Mouse (Mus musculus) neural tube, embryonic 10.5 days (tissue): ENCODE measurements around the gene Pakap.
A peak's percentile ranks its signal among the peaks of the same experiment; 100 is the strongest.
"Not testable (repeated sequence)": the region's sequence is repeated elsewhere in the genome, so short reads cannot be mapped to it uniquely, and the experiment has no call there.

Source experiments
- DNase-seq: peaks from one replicate; pipeline ENCODE4 v3.0.0-alpha.2; 2017; ENCODE audit warnings: low spot score; ENCODE audit errors: extremely low spot score

Gene Pakap

DNA sequence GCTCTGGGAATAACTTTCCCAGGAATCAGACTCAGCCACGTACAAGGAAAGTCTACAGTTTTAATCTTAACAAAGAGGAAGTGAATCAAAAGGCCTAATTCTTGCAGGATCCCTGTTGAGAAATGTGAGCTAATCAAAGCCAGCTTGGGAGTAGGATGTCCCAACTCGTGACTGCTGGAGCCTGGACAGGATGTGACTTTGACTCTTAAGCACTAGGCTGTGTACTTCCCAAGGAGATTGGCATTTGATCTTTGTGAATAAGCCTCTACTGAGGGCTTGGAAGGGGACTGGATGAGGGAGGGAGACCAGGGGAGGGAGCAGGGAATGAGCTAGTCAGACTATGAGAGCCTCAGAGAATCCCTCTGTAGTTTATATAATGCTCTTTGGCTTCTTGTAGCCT lies 298.1 kb downstream of the Pakap start:
- DNase-seq = no peak

- no peak for DNase-seq
Observed at GRCm38 (mm10) chr4:57866990-57867389, 299.0 kb downstream of the Pakap start.

GRCm38 (mm10) chr4:57867454-57867853 lies 299.5 kb downstream of the Pakap start:
- DNase-seq = no peak

DNA sequence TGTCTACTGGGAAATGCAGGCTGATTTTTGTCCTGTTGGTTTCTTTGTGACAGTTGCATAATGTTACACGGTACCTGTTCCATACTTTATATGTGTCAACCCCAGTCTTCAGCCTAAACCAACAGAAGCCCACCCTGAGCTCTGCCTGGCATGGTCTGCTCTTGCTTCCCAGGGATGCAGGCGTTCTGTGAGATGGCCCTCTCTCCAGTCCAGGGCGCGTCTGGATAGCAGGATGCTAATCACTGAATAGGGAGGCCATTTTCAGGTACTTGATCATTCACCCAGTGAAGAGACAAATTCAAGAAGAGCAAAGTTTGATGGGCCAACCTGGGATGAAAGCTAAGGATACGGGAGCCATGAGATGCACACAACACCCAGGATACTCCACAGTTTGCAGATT lies 311.2 kb downstream of the Pakap start:
- no peak for DNase-seq

DNA sequence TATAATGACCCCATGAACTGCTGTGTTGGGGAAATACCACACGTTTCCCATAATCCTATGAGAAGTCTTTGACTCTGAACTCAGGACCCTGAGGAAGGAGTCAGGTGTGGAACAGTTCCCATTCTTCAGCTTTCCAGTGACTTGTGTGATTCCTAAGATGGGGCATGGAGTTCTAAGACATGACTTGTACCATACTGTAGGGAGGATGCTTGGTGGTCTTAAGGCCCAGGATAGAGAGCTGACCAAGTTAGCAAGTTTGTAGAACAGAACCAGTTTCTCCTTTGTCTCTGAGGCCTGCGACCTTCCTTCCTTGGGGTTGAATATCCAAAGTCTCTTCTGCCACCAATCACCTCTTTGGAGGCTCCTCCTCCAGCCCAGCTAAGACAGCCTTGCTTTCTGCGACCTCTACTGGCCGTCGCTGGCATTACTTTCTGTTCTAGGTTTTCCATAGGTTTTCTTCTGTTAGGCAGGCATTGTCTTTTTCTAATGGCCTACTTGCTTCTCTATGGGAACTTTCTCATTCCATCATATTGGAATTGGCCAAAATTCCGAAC lies 311.9 kb downstream of the Pakap start:
- DNase-seq = peak; percentile 88

GRCm38 (mm10) chr4:57883520-57884421 lies 315.8 kb downstream of the Pakap start:
- no peak for DNase-seq

- no peak for DNase-seq
Observed at GRCm38 (mm10) chr4:57884511-57884910, 316.5 kb downstream of the Pakap start.

GRCm38 (mm10) chr4:57885186-57885585 lies 317.2 kb downstream of the Pakap start:
- no peak for DNase-seq

DNA sequence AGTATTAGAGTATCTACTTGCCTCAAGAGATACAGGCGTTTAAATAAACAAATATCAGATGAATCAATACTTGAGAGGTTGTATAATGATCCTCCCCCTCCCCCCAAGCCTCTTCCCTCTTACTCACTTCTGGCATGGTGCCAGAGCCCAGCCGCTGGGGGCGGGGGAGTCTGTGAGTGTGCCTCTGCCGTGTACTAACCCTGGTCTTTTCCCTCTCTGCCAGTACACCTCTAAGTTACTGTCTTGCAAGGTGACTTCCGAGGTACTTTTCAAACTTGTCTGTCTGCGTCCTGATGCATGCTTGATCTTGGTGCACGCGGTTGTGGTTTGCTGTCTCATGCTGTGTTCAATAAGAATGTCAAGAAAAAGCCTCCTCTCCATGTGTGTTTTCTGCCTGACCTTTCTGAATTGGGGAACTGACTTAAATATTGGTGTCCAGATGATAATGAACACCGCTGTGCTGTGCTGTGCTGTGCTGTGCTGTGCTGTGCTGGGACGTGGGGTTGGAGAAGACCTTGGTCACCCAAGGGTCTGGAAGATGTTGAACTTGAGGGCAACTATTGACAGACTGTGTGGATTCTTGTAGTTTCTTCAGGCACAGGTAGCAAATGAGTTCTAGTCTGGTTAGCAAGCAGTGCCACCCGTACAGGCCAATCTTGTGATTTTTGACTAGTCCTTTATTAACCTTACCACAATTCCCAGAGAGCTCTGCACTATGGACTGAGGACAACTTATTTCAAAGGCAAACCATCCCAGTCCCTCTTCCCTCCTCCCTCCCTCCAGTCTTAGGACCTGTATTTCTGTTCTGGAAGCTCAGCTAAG lies 318.3 kb downstream of the Pakap start:
- DNase-seq = no peak

DNA sequence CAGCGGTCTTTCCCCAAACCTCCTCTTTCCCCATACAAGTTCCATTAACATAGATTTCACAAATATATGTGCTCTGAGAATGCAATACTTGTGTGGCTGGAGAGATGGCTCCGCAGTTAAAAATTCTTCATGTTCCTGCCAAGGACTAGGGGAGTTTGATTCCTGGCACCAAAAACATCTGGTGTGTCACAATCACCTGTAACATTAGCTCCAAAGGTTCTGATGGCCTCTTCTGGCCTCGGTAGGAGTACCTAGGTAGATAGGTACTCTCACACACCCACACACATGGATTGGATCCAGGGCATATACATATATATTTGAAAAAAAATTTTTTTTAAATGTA lies 318.9 kb downstream of the Pakap start:
- no peak for DNase-seq

DNA sequence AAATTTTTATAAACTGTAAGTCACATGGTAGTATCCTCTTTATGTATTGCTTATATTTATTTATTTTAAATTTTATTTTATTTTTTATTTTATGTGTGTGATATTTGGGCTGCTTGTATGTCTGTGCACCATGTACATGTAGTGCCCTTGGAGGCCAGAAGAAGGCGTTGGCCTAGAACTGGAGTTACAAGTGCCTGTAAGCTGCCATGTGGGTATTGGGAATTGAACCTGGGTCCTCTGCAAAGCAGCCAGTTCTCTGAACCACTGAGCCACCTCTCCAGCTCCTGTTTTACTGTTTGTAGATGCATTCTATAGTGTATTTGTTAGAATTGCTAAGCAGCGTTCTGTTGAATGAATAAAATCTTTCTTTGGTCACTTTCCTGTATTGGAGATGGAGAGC lies 320.3 kb downstream of the Pakap start:
- no peak for DNase-seq

DNA sequence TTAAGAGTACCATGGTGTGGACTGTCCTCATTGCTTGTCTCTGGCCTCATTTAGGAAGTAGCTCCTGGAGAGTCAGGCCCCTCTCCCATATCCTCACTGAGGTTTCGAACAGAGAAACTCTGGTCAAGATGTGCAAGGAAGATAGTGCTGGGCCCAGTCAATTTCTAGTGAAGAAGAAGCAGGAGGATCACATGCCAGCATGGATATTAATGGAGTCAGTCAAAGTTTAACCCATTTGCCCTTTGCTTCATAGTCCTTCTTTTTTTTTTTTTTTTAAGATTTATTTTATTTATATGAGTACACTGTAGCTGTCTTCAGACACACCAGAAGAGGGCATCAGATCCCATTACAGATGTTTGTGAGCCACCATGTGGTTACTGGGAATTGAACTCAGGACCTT lies 321.0 kb downstream of the Pakap start:
- not testable (repeated sequence) for DNase-seq

DNA sequence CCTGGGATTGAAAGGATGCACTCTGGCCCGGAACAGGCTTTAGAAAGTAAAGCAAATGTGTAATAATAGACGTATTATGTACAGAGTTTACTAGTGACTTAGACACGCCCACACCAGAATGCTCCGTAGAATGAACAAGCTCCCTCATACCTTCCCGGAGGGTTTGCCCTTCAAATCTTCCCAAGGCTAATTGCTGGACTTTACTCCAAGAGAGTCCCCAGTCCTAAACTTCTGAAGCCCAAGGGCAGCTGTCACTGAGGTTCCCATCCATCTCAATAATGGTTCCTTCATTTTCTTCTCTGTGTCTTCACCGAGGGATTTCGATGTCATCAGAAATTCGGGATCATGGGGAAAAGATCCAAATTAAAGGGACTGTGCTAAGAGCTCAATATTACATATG lies 321.8 kb downstream of the Pakap start:
- DNase-seq = no peak

GRCm38 (mm10) chr4:57892001-57892586 lies 324.1 kb downstream of the Pakap start:
- no peak for DNase-seq

DNA sequence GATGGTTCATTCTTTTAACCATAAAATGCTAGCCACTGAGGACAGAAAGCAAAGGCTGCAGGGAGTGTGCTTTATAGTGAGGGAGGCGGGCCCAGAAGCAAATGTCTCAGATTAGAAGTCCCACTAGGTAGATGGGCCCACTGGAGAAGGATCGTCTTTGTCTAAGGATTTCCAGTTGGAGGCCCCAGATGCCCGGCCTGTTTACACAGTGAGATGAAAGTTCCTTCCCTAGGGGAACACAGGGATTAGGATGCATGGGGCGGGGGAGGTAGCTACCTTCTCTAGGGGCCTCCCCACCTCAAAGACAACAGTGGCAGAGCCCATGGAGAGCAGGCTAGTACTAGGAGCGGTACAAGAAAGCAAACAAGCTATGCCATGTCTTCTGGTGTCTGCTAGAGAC lies 327.2 kb downstream of the Pakap start:
- DNase-seq = no peak

GRCm38 (mm10) chr4:57895902-57896301 lies 327.9 kb downstream of the Pakap start:
- no peak for DNase-seq

DNA sequence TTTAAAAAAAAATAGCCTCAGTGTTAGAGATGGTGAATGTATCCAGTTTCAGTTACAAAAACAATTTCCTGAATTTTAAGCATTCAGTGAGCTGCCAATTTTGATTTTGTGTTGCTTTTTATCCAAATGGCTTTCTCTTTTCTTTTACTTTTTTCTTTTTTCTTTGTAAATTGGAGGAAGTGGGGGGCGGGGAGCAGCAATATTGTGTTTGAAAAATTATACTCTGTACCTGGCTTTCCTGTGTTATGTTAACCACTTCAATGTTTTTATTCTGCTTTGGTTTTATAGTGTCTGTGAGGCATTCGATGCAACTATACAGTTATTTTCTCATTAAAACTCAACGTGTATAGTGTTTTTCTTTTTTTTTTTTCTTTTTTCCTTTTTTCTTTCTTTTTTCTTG lies 328.7 kb downstream of the Pakap start:
- DNase-seq = no peak

DNA sequence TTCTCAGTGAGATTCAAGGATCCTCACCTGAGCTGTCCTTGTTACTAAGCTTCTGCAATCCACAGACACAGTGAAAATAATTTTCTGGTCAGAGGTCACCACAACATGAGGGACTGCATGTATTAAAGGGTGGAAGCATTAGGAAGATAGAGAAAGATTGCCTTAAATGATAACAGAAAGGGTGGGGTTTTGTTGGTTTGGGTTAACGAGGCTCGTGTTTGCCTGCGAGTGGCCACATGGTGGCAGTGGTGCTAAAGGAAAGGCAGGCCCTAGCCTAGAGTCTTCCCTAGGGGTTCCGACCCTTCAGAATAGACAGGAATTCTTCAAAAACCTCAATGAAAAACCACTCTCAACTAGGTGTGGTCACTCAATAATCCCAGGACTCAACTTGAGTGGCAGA lies 333.2 kb downstream of the Pakap start:
- no peak for DNase-seq

GRCm38 (mm10) chr4:57902619-57903018 lies 334.6 kb downstream of the Pakap start:
- no peak for DNase-seq

- peak; percentile 69 for DNase-seq
Observed at GRCm38 (mm10) chr4:57904211-57904610, 336.2 kb downstream of the Pakap start.

- no peak for DNase-seq
Observed at GRCm38 (mm10) chr4:57904638-57905037, 336.7 kb downstream of the Pakap start.

DNA sequence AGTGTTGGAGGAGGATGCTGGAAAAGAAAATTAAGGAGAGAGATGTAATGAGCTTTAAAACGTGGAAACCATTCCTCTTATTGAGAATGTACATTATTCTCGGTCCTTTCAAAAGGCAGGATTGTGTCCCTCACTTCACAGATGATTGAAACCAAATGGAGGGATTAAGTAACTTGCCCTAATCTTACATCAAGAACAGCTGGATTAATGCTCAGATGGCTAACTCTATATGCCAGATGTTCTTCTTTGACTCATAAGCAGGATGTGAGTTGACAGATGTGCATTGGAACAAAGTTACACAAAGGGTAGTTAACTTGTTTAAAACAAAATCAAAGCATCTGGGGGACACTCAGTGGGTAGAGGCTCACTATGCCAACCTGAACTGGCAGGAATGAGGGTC lies 338.7 kb downstream of the Pakap start:
- DNase-seq = no peak
